Mouse (Mus musculus): ENCODE results near the gene Sctr.

The Sctr gene

DNA sequence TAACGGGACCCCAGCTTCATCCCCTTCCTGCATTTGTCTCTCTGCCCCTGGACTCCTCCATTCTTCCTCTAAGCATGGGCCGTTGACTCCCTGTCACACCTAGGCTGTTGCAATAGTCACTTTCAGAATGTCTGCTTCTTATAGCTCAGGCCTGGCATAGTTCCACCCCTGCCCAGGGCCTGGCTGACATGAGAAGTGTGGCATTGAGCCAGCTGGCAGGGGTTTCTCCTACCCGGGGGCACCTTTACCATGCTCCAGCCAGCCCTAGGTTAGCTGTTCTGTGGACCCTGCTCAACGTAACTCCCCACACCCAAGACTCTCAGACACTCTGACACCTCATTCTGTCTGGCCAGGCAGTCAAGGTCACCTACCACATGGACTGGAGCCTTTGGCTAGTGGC is 21.0 kb downstream of the Sctr start:
- DNase-seq (ENCODE audit: low spot score): no peak

DNA sequence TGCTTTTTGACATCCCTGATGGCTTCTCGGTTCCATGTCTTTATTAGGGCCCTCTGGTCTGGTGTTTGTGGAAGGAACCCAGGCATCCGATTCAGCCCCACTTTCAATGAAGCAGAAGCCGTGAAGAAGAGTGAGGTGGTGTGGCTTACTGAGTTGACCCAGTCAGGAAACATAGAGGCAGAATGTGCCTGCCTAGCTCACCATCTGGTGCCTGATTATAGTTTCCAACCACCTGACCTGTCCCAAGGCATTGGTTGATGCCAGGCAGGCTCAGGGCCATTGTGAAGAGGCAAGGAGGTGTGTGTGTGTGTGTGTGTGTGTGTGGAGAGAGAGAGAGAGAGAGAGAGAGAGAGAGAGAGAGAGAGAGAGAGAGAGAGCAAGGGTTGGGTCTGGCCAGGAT is 23.8 kb downstream of the Sctr start:
- DNase-seq (ENCODE audit: low spot score): no peak

DNA sequence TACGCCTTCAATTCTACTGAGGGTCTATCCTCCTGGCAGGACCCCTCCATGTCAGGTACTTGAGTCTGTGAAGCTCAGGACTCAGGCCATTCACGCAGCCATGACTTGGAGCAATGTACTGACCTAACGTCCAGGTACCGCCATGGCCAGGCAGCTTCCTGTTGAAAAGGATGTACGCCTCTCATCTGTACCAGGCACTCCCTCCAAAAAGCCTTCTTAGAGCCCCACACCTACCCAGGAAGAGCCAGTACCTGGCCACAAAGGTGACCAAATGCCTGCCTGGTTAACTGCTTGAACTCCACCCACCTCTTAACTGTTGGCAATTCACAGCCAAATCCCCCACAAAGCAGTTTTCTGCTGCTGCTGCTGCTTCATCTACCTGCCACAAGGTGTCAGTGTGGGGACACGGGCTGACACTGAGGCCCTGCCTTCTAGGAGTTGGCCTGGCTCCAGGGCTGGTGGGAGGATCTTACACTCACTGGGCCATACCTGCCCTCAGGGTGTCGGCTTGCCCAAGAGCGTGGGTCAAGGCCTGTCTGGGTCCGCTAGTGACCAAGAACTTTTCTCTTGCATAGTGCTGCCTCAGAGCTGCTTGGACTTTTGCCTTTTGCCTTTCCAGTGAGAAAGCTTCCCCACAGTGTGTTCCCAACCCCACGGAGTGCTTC is 26.2 kb downstream of the Sctr start:
- peak; percentile 21 for DNase-seq (ENCODE audit: low spot score)

DNA sequence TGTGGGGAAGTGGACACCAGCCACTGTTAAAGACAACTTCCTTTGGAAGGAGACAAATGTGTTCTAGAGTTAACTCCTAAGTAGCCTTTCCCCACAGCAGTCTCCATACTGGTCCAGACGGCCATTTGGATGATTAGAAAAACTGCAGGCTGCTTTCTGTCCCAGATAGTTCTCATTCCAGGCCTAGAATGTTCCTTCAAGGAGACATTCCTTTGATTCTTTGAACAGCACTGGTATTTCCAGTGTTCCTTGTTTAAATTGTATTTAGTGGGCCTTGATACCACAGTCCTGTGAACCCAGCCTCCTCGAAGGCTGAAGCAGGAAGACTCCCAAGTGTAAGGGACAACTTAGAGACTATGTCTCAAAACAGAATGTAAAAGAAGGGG is 26.8 kb downstream of the Sctr start:
- DNase-seq (ENCODE audit: low spot score): no peak

DNA sequence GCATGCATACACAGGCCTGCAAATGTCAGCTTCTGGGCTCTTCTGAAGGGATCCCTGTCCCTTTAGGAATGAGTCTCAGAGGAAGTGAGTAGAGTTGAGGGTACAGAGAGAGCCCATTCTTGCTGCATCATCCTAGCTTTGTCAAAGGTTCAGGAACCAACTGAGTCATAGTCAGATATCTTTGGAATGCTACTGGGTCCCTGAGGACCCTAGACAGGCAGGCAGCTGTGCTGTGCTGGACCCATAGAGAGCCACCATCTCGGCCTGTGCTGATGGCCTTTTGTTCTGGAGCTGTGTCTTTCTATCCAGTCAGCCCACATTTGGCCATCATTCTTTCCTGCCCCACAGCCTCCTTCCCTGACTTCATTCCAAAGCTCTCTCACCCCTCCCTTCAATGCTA is 28.1 kb downstream of the Sctr start:
- no peak for DNase-seq (ENCODE audit: low spot score)

DNA sequence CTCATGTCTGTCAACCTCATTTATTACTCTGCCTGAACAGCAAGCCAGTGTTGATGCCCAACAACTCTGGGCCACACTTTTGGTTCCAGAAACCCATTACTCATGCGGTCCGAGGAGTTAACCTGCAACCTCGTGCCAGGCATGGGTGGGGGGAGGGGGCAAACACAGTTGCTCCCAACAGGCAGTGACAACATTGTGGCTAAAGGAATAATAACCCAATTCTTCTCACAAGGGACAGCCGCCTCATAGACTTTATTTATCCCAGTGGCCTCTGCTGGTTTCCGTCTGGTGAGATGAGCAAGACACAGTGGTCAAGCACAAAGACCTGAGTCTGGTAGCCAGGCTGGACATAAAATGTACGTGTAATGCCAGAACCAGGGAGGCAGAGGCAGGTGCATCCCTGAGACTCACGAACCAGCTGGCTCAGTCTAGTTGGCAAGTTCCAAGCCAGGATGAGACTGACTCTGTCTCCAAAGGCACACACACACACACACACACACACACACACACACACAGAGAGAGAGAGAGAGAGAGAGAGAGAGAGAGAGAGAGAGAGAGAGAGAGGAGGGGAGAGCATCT is 28.9 kb downstream of the Sctr start:
- no peak for DNase-seq (ENCODE audit: low spot score)

DNA sequence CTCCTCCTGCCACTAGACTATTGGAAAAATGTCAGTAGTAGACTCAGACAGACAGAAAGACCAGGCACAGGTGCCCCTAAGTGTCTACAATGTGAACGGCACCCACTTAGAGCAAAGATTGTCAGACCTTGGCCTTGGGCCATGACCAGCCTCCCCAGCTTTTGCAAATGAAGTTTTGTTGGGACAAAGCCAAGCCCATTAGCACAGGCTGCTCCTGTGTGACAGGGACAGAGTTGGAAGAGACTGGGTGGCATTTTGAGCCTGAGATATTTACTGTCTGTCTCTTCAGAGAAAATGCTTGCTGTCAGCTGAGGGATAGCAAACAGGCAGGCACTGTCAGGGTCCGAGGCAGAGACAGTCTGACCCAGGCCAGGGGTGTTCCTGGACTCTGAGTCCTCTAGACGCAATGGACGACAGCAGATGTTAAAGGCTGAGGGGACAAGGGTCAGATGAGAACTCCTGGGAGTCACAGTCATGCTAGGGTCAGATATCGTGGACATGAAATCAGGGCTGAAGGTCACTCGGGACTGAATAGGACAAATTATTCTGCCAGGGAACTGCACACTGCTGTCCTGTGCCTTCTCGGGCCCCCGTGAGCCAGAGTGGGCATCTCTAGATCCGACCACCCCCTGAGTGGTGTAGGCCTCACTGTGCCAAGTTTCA is 30.5 kb downstream of the Sctr start:
- DNase-seq (ENCODE audit: low spot score): no peak

DNA sequence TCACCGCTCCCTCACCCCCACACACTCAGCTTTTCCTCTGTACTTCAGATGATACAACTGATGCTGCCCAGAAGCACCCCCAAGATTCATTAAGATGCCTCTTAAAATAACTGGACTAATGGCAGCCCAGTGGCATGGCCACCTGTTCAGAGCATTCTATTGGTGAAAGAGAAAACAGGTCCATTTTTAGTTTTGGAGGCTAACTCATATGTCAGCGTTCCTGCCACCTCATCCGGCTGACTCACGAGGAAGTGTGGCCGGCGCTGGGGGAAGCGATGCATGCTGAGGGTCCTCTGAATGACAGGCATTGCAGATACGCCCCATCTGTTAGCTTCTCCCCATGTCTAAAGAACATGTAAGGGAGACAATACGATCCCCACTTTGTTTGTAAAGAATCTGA is 31.9 kb downstream of the Sctr start:
- DNase-seq (ENCODE audit: low spot score): no peak

DNA sequence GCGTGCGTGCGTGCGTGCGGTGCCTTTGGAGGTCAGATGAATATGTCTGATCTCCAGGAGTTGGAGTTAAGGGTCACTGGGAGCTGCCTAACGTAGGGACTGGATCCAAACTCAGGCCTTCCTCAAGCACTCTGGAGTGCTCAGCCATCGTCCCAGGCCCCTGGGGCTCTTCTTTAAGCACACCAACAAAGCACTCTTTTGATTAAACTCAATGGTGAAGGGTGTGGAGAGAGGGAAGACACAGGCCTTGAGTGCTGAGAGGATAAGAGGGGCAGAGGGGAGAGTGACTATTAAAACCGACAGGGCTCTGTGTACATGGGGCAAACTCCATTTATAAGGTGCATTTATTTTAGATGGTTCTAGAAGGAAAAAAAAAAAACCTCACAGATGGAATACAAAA is 35.7 kb downstream of the Sctr start:
- no peak for DNase-seq (ENCODE audit: low spot score)

DNA sequence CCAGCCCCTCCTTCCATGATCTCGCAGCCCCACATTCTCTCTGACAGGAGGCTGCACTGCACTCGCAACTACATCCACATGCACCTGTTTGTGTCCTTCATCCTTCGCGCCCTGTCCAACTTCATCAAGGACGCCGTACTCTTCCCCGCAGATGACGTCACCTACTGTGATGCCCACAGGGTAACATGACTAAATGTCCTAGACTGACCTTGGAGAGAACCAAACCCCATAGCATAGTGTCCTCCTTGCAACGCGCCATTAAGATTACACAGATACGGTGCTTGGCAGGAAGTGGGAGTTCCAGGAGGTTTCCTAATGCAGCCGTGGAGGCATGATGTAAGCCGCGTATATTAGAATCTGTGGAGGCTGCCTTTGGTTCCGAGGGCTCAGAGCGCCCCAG is 37.9 kb downstream of the Sctr start:
- no peak for DNase-seq (ENCODE audit: low spot score)

DNA sequence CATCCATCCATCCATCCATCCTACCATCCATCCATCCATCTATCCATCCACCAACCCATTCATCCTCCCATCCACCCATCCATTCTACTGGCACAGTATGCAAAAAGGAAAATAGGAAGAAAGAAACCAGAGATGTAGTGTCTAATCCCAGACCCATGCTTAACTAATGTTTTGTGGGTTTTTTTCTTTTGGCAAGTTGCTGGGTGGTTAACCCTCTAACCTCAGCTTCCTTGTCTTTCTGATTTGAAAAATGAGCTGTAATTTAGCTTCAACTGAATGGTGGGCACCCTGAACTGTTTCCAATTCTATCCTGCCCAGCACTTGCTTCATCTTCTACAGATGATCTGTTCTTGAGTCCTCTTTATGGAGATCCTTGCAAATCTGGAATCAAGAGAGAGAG is 40.6 kb downstream of the Sctr start:
- DNase-seq (ENCODE audit: low spot score): no peak

DNA sequence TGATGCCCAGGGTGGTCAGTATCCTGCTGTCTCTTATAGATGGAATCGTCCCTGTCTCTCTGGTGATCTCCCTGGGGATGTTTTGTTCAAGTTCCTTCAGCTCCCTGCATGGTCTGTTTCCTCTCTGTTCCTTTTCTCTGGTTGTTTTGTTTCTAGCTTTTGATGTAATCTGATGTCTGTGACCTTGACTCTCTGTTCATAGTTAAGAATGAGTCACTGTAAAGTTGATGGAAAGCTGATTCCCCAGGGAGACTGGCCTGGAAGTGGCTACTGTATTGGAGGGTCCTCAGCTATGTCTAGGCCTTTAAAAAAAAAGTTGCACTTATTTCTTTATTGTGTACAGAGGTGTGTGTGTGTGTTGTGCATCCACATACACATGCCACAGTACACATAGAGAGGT is 44.4 kb downstream of the Sctr start:
- no peak for DNase-seq (ENCODE audit: low spot score)

DNA sequence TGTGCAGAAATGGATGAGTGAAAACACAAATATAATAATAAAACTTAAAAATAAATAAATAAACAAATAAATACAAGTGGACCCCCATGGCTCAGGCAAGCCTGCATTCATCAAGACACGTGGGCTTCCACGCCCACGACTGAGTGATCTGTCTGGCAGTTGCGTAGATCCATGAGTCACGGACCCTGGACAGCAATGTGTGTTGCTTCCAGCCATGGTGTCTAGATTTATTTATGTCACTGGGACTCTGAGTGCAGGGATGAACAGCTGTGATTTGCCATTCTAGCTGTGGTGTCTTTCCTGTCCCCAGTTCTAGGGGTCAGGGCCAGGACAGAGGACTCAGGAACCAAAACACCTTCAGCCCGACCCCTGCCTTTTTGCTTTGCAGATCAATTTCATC is 48.3 kb downstream of the Sctr start:
- DNase-seq (ENCODE audit: low spot score): no peak

DNA sequence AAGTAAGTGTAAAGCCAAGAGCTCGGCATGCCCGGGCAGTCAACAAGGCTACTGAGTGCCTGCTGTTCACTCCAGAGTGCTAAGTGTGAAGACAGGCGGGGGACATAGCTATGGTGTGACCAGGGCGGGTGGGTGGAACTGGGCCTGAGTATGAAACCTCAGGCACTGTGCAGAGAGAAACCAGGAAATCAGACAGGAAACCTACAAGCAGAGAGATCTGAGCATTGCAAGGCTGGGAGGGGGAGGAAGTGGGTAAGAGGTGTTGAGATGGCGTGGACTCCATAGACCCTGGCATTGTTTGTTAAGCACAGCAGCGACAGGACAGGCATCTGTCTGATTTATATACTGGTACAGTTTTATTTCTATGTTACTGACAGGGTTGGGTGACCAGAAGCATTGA is 48.8 kb downstream of the Sctr start:
- DNase-seq (ENCODE audit: low spot score): no peak

DNA sequence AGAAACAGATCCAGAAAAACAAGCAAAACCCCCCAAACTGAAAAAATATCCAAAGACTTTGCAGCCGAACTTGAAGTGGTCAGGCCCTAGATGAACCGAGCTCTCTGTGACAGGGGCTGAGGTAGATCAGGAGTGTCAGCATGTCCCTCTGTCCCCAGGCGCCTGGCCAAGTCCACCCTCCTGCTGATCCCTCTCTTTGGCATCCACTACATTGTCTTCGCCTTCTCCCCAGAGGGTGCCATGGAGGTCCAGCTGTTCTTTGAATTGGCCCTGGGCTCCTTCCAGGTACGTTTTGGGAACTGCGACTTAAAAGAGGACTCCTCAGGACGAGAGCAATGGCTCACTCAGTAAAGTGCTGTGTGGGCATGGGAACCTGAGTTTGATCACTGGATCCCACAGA is 49.5 kb downstream of the Sctr start:
- DNase-seq (ENCODE audit: low spot score): no peak

DNA sequence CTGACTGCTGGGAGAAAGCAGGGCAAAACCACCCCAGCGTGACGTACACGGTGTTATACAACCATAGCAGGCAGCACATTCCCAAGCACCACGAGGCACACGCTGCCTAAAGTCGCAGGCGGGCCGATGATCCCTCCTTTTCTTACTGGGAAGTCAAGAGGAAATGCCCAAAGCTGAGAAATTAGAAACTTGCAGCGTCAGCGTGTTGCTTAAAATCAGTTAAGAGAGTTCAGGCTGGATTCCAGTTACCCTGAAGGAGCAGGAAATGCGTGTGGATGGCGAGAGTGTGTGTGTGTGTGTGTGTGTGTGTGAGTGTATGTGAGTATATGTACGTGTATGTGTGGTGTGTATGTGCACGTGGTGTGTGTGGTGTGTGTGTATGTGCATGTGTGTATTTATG is 50.4 kb downstream of the Sctr start:
- DNase-seq (ENCODE audit: low spot score): no peak

DNA sequence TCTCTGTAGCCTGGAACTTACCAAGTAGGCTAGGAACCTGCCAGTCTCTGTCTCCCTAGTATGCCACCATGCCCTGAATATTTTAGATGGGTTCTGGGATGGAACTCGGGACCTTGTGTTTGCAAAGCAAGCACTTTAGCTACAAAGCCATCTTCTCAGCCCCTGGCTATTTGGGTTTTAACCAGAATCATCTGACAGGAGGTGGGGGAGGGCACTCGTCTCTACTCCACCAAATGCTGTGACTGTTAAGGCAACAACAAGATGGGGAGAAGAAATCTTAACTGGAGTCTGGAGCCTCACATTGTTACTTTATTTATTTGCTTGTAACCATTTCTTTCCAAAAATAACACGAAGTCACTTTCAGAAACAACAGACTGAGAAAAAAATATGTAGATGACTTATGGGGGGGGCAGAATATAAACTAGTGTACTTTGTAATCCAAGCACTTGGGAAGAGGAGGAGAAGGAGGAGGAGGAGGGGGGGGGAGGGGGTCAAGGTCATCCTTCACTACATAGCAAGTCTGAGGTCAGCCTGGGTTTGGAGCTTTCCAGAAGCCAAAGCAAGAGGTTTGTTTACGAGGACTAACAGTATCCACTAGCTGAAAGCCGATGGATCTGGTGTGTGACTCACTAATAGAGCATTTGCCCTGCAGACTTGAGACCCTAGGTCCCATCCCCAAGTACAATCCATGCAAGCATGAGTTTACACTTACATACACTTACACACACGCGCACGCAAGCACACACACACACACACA is 51.2 kb downstream of the Sctr start:
- DNase-seq (ENCODE audit: low spot score): no peak

DNA sequence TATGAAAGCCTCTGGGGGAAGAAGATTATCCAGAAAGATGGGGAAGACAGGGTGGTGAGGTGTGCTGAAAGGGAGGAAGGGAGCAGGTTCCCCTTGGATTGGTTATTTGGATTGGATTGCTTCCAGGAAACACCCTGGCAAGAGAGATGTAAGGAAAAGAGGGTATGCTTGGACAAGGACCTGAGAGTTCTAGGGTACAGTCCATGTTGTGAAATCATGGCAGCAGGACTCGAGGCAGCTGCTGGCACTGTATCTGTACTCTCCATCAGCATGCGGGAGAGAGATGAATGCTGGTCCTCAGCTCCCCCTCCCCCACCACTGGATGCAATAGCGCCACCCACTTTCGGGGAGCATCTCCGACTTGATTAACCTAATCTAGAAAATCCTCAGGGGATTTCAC is 54.0 kb downstream of the Sctr start:
- no peak for DNase-seq (ENCODE audit: low spot score)

DNA sequence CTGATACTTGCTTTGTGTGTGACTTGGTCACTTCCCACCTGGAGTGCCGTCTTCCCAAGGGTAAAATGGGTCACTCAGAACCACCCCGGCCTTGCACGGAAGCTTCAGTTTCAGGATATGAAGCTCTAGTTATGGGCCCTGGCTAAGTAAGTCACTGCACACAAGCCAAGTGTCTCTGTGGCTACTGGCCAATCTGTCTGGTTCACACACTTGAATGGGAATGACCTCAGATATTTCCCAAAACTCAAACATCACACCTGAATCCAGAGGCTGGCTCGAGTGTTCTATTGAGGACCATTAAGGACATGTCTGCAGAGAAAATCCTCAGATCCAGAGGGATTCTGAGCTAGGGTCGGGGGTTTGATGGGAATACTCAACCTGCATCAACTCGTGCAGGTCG is 55.5 kb downstream of the Sctr start:
- no peak for DNase-seq (ENCODE audit: low spot score)

DNA sequence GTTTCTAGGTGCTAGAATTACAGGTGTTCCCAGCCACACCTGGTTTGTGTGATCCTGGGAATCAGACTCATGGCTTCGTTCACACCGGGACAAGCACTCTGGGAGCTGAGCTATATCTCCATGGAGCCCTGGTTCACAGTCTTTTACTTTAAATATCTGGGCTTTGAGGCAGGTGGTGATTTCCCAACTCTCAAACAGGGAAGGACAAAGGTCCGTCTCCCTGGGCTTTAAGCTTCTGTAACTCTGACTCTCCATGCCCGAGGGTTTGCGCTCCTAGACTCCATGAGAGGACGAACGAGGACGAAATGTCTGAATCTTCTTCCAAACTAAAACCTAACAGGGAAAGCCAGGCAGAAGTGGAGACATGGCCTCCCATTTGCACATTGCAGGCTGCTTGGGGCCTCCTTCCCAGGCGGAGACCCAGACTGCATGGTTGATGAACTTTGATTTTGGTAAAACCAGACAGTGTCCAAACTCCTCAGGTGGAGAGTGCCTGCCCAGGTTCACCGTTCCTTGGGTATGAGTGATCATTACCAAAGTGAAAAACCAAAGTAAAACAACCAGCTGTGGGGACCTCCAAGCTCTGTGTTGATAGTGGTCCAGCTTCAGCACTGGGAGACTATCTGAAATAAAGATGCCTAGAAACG is 57.5 kb downstream of the Sctr start:
- no peak for DNase-seq (ENCODE audit: low spot score)

DNA sequence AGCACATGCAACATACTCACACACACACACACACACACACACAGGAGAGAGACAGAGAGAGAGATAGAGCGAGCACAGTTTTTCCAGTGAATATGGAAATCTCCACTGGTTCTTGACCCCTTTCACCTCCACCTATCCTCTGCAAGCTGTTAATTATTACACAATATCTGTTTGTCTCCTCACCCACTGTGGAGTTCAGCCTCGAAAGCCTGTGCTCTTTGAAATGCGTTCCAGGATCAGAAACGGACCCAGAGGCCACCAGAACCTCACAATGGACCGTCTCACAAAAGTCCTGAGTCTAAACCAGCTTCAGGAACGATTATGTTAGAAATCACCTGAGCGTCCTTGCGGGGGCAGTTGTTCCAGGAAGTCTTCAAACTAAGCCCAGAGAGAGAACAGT is 59.5 kb downstream of the Sctr start:
- no peak for DNase-seq (ENCODE audit: low spot score)

DNA sequence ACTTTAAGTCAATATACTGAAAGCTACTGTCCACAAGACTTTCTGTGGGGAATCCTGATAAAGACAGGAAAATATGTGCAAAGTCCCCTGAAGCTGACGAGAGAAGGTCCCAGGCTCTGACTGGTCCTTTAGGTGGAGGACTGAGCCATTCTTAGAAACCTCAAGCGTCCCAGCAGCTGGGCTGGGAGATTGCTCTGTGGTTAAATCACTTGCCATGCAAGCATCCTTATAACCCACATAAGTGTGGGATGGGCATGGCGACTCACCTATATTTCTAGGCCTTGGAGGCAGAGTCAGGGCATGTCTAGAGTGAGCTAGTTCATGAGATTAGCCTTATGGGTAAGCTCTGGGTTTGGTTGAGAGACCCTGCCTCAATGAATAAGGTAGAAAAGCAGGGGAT is 59.9 kb downstream of the Sctr start:
- DNase-seq (ENCODE audit: low spot score): no peak

DNA sequence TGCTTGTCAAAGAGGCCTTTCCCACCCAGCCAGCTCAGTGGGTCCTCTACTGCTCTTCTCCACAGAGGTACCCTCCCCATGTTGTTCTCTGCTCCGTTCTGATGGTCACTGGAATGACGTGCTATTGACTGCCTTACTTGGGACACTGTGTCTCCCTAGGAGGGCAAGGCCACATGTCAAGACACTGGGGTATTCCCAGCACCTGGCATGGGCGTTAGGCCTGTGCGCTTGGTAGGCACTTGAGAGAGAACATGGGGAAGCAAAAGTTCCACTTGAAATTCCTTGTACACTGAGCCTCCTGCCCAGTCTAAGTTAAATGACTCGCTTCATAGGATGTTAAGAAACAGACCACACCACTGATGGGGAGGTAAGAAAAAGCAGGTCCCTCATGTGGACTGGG is 62.4 kb downstream of the Sctr start:
- DNase-seq (ENCODE audit: low spot score): no peak

All from spleen, adult 12 weeks (tissue).